Mouse (Mus musculus) ES-E14 (cell line): Measurements from ENCODE around the gene Sema6c.

ENCODE experiments used
- CHD2 ChIP-seq: IDR thresholded peaks from 2 replicates; pipeline ENCODE4 v1.6.1; 2014; ENCODE audit warnings: mild to moderate bottlenecking, low read depth, low read length, inconsistent platforms
- HCFC1 ChIP-seq: IDR thresholded peaks from 2 replicates; pipeline ENCODE4 v1.6.1; 2012; ENCODE audit warnings: low read length, inconsistent platforms, borderline replicate concordance; ENCODE audit not compliant: insufficient read depth
- MAFK ChIP-seq: IDR thresholded peaks from 2 replicates; pipeline ENCODE4 v1.6.1; 2014; ENCODE audit warnings: mild to moderate bottlenecking, low read depth, low read length, inconsistent platforms; ENCODE audit not compliant: insufficient read depth
- ZC3H11A ChIP-seq: IDR thresholded peaks from 2 replicates; pipeline ENCODE4 v1.6.1; 2012; ENCODE audit warnings: low read depth, mild to moderate bottlenecking, inconsistent platforms, low read length, borderline replicate concordance
- ZNF384 ChIP-seq: IDR thresholded peaks from 2 replicates; pipeline ENCODE4 v1.6.1; 2012; ENCODE audit warnings: low read depth, low read length, inconsistent platforms

- TF ChIP-seq MAFK (no peak), CHD2 (no peak), ZNF384 (no peak), HCFC1 (no peak), ZC3H11A (no peak)
These were observed 35.3 kb upstream of the Sema6c start for GRCm38 (mm10) chr3:95124972-95125371.
